ENCODE assay signal across 25 mouse cellular contexts in the genomic region with DNA sequence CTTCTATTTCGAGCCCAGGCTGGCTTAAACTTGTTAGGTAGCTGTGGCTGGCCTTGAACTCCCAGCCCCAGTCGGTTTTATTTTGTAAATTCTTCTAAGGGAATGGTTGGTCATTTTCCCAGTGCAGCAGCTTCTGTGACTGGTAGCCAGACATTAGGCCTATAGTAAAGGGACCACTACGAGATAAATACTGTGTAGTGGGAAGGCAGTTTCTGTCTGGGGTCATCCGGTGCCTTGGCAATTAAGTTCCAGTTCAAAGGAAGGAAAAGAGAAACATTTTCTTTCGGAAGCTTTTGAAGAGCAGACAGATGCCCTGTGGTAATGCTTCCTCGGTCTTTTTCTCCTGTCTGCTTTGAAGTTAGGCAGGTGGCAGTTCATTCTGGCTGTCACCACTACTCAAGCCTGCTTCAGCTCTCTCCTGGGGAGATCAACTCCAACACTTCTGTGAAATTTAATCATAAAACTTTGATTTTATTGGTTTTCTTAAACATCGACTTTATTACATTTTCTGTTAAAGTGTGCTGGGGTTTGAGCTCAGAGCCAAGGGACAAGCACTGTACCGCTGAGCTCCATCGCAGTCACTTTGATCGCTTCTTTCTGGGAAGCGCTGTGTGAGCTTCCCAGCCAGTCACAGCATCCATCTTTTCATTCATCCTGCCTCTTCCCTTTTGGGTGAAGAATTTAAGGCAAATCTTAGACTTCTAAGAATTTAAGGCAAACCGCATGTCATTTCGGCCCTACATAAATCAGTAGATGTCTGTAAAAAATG. TPM values are rescaled to one million over a fixed set of nuclear protein-coding genes. Genes with fewer than 3 reads are reported as not detected.
A peak's percentile ranks its signal among the peaks of the same experiment; 100 is the strongest.
DNase-seq lines count a peak whose midpoint lies in the region; ATAC-seq lines count a peak whose summit lies in the region.
"Had no signal": no experiment of that assay in that cellular context is flagged by ENCODE, and none has a peak within 500 bp of the region (broad histone marks: within the 10 kb centered on the region; RNA-seq: fewer than 3 reads in every experiment).

No protein-coding gene starts in this region.

- H3K36me3 ChIP-seq in limb, embryonic 12.5 days, result no peaks in the 10 kb centered on the region
- H3K36me3 ChIP-seq in limb, embryonic 10.5 days, result peaks cover 11% of the 10 kb centered on the region; the same call in 1 of the 2 replicates
- H3K36me3 ChIP-seq in midbrain, embryonic 16.5 days (ENCODE audit: control insufficient read depth, insufficient read depth, low read length), result no peaks in the 10 kb centered on the region
- H3K36me3 ChIP-seq: heart, embryonic 15.5 days; hindbrain, embryonic 13.5 days; liver, embryonic 13.5 days had no signal

- no peaks in the 10 kb centered on the region for H3K9me3 ChIP-seq in limb, embryonic 12.5 days
- H3K9me3 ChIP-seq in limb, embryonic 10.5 days (replicated peaks), result no peaks in the 10 kb centered on the region
- H3K9me3 ChIP-seq in midbrain, embryonic 16.5 days (replicated peaks; ENCODE audit: control insufficient read depth, low read length, poor library complexity, severe bottlenecking), result no peaks in the 10 kb centered on the region
- H3K9me3 ChIP-seq: embryonic facial prominence, embryonic 13.5 days; heart, embryonic 15.5 days; hindbrain, embryonic 13.5 days; limb, embryonic 13.5 days; liver, embryonic 13.5 days had no signal

- WGBS in limb, embryonic 12.5 days, result 21% methylated on average over 13 of the region's 13 CpGs
- 29% methylated on average over 13 of the region's 13 CpGs for whole genome bisulfite sequencing in limb, embryonic 10.5 days
- 49% methylated on average over 13 of the region's 13 CpGs for WGBS in midbrain, embryonic 16.5 days

- H3K27me3 ChIP-seq in limb, embryonic 12.5 days, result no peaks in the 10 kb centered on the region
- no peaks in the 10 kb centered on the region for H3K27me3 ChIP-seq in limb, embryonic 10.5 days (ENCODE audit: low read depth, poor library complexity, severe bottlenecking)
- H3K27me3 ChIP-seq in midbrain, embryonic 16.5 days (ENCODE audit: control insufficient read depth, insufficient read depth, low read depth, low read length), result no peaks in the 10 kb centered on the region
- H3K27me3 ChIP-seq: embryonic facial prominence, embryonic 13.5 days; heart, embryonic 15.5 days; hindbrain, embryonic 13.5 days; limb, embryonic 13.5 days; liver, embryonic 13.5 days had no signal

- DNase-seq in embryo, embryonic 10 days (ENCODE audit: low spot score), result peak; percentile 27
- DNase-seq in embryo, embryonic 9.5 days (ENCODE audit: extremely low spot score), result no peak
- no peak for DNase-seq in limb, embryonic 10.5 days (ENCODE audit: low spot score)
- DNase-seq in embryo, embryonic 10.5 days (ENCODE audit: low spot score), result peak; percentile 39
- DNase-seq in layer of hippocampus, adult 8-10 months (ENCODE audit: low spot score in 2 of 2), result no peak
- DNase-seq: adrenal gland, postnatal 14 days; cerebellum, adult 8-10 months; gastrocnemius, adult 2 months; heart, postnatal 36 days; kidney, adult 8-10 months; kidney, postnatal 14 days; layer of hippocampus, postnatal 36 days; liver, embryonic 13.5 days; lung, adult 2 months; lung, postnatal 14 days; right cerebral cortex, postnatal 14 days; spleen, adult 18-20 months; thymus, postnatal 14 days had no signal

- no peak overlapping the region for H3K9ac ChIP-seq in limb, embryonic 12.5 days (replicated peaks)
- no peak overlapping the region for H3K9ac ChIP-seq in midbrain, embryonic 16.5 days (ENCODE audit: low read depth, low read length)
- H3K9ac ChIP-seq: embryonic facial prominence, embryonic 13.5 days; heart, embryonic 15.5 days; hindbrain, embryonic 13.5 days; limb, embryonic 13.5 days; liver, embryonic 13.5 days had no signal

- ATAC-seq in limb, embryonic 12.5 days (ENCODE audit: insufficient number of reproducible peaks, insufficient read depth, low FRiP score, low TSS enrichment, low read depth), result 0 out of 2 replicates have a peak, but pooled peaks have one; percentile 15
- peak; percentile 82 for ATAC-seq in midbrain, embryonic 16.5 days

- H3K4me1 ChIP-seq in limb, embryonic 12.5 days (replicated peaks), result peaks cover 7% of the 10 kb centered on the region; the same call in 1 of the 2 replicates
- H3K4me1 ChIP-seq in limb, embryonic 10.5 days, result peaks cover 12% of the 10 kb centered on the region
- H3K4me1 ChIP-seq in midbrain, embryonic 16.5 days (ENCODE audit: control insufficient read depth, insufficient read depth, low read length), result peaks cover 4% of the 10 kb centered on the region; the same call in 1 of the 2 replicates
- H3K4me1 ChIP-seq: embryonic facial prominence, embryonic 13.5 days; heart, embryonic 15.5 days had no signal

- no peak overlapping the region for H3K27ac ChIP-seq in limb, embryonic 12.5 days
- H3K27ac ChIP-seq in limb, embryonic 10.5 days, result no peak overlapping the region
- peak overlapping the region; percentile 39; the same call in 1 of the 2 replicates for H3K27ac ChIP-seq in midbrain, embryonic 16.5 days (ENCODE audit: low read length)
- H3K27ac ChIP-seq: embryonic facial prominence, embryonic 13.5 days; gastrocnemius, adult 2 months; heart, embryonic 15.5 days; hindbrain, embryonic 13.5 days; limb, embryonic 13.5 days; liver, embryonic 13.5 days had no signal

- H3K4me2 ChIP-seq in limb, embryonic 12.5 days, result no peak overlapping the region
- H3K4me2 ChIP-seq in midbrain, embryonic 16.5 days (ENCODE audit: low read length), result no peak overlapping the region
- H3K4me2 ChIP-seq: embryonic facial prominence, embryonic 13.5 days; heart, embryonic 15.5 days; hindbrain, embryonic 13.5 days; limb, embryonic 13.5 days; liver, embryonic 13.5 days had no signal

- H3K4me3 ChIP-seq in limb, embryonic 12.5 days (replicated peaks), result no peak overlapping the region
- H3K4me3 ChIP-seq in limb, embryonic 10.5 days, result no peak overlapping the region
- no peak overlapping the region for H3K4me3 ChIP-seq in midbrain, embryonic 16.5 days (ENCODE audit: low read depth, low read length)
- H3K4me3 ChIP-seq: embryonic facial prominence, embryonic 13.5 days; erythroblast, embryonic 14.5 days; gastrocnemius, adult 2 months; heart, embryonic 15.5 days; hindbrain, embryonic 13.5 days; limb, embryonic 13.5 days; liver, embryonic 13.5 days had no signal

RNA-seq across cellular contexts. Expression of gene Dcbld1, which starts 24.9 kb away (rescaled TPM):
- 28.9 and 29.0 TPM in 2 replicates for polyA plus RNA-seq in limb, embryonic 12.5 days (2016; fragmentation: Nextera tagmentation; extraction: Ambion mirVana)
- polyA plus RNA-seq in limb, embryonic 10.5 days (2016; fragmentation: Nextera tagmentation; extraction: Ambion mirVana), result 27.8 and 28.3 TPM in 2 replicates
- polyA plus RNA-seq in midbrain, embryonic 16.5 days (2015; fragmentation: Nextera tagmentation; extraction: Ambion mirVana), result 18.7 and 20.4 TPM in 2 replicates
- 1 to 10 TPM; 6.8 to 8.2 (median 7.7) TPM for total RNA-seq in layer of hippocampus, adult 8-10 months (2022)

Comparison
In these comparisons a context has a peak if more than half of its experiments do, and no peak if none do; other contexts are left out.
1. DNase-seq: peak in embryo, embryonic 10 days (single experiment) and embryo, embryonic 10.5 days (single experiment); none in embryo, embryonic 9.5 days (single experiment), limb, embryonic 10.5 days (single experiment) and layer of hippocampus, adult 8-10 months (0 of 2).